Mouse (Mus musculus): ENCODE measurements at regions not wholly inside any gene's neighbourhood (a gene's known extent, or its start where the extent isn't known, plus 50 kb on each side); places are given as distances from the start of the nearest gene placed in this dataset.
A peak's percentile ranks its signal among the peaks of the same experiment; 100 is the strongest.

GRCm38 (mm10) chr4:106113747-106114146 is 202.3 kb upstream of the Usp24 start:
- no peak overlapping the region for H3K4me3 ChIP-seq
- no peaks in the 10 kb centered on the region for H3K79me2 ChIP-seq (replicated peaks; ENCODE audit: control insufficient read depth, insufficient read depth, low read length)
- no peak overlapping the region for H3K9ac ChIP-seq (ENCODE audit: low read depth, low read length)
- no peaks in the 10 kb centered on the region for H3K36me3 ChIP-seq (ENCODE audit: control insufficient read depth, insufficient read depth, low read length)
- no peaks in the 10 kb centered on the region; the same call in 1 of the 2 replicates for H3K4me1 ChIP-seq (ENCODE audit: control insufficient read depth, insufficient read depth, low read length)
- H3K27ac ChIP-seq, result no peak overlapping the region
- intact Hi-C loops (cut with DNase I), result no loop called here
- no peak for TF ChIP-seq POLR2A (IDR thresholded peaks at IDR 0.05; ENCODE audit: insufficient read depth, low read depth, low read length)
- no peak for TF ChIP-seq CTCF (IDR thresholded peaks at IDR 0.05)
- TF ChIP-seq EP300 (IDR thresholded peaks at IDR 0.05; ENCODE audit: insufficient read depth, low read depth, low read length), result no peak
- no peak for DNase-seq
- no peaks in the 10 kb centered on the region for H3K27me3 ChIP-seq (ENCODE audit: control insufficient read depth, insufficient read depth, low read length)

GRCm38 (mm10) chr4:106116611-106117010 is 199.4 kb upstream of the Usp24 start:
- Histone ChIP-seq H3K36me3 (ENCODE audit: control insufficient read depth, insufficient read depth, low read length) (no peaks in the 10 kb centered on the region), H3K4me1 (ENCODE audit: control insufficient read depth, insufficient read depth, low read length) (no peaks in the 10 kb centered on the region), H3K9ac (ENCODE audit: low read depth, low read length) (no peak overlapping the region), H3K27ac (no peak overlapping the region), H3K4me3 (no peak overlapping the region), H3K79me2 (replicated peaks; ENCODE audit: control insufficient read depth, insufficient read depth, low read length) (no peaks in the 10 kb centered on the region), H3K27me3 (ENCODE audit: control insufficient read depth, insufficient read depth, low read length) (no peaks in the 10 kb centered on the region)
- no peak for TF ChIP-seq POLR2A (IDR thresholded peaks at IDR 0.05; ENCODE audit: insufficient read depth, low read depth, low read length)
- no peak for TF ChIP-seq CTCF (IDR thresholded peaks at IDR 0.05)
- TF ChIP-seq EP300 (IDR thresholded peaks at IDR 0.05; ENCODE audit: insufficient read depth, low read depth, low read length), result no peak
- WGBS, result 84% methylated on average over 7 of the region's 7 CpGs
- intact Hi-C loops (cut with DNase I), result no loop called here
- DNase-seq, result no peak

- DNase-seq, result no peak
- peaks cover 2% of the 10 kb centered on the region; the same call in 1 of the 2 replicates for H3K4me1 ChIP-seq (ENCODE audit: control insufficient read depth, insufficient read depth, low read length)
- H3K27me3 ChIP-seq (ENCODE audit: control insufficient read depth, insufficient read depth, low read length), result no peaks in the 10 kb centered on the region
- H3K9ac ChIP-seq (ENCODE audit: low read depth, low read length), result no peak overlapping the region
- TF ChIP-seq POLR2A (IDR thresholded peaks at IDR 0.05; ENCODE audit: insufficient read depth, low read depth, low read length), result no peak
- TF ChIP-seq CTCF (IDR thresholded peaks at IDR 0.05), result no peak
- intact Hi-C loops (cut with DNase I), result no loop called here
- no peak overlapping the region for H3K27ac ChIP-seq
- 63% methylated on average over 1 of the region's 1 CpGs for WGBS
- no peak overlapping the region for H3K4me3 ChIP-seq
- no peaks in the 10 kb centered on the region for H3K36me3 ChIP-seq (ENCODE audit: control insufficient read depth, insufficient read depth, low read length)
- no peaks in the 10 kb centered on the region for H3K79me2 ChIP-seq (replicated peaks; ENCODE audit: control insufficient read depth, insufficient read depth, low read length)
These were observed 194.7 kb upstream of the Usp24 start for GRCm38 (mm10) chr4:106121306-106121705.

GRCm38 (mm10) chr4:106123038-106123654 is 192.9 kb upstream of the Usp24 start:
- no peaks in the 10 kb centered on the region for H3K36me3 ChIP-seq (ENCODE audit: control insufficient read depth, insufficient read depth, low read length)
- intact Hi-C loops (cut with DNase I), result no loop called here
- no peak for TF ChIP-seq EP300 (IDR thresholded peaks at IDR 0.05; ENCODE audit: insufficient read depth, low read depth, low read length)
- TF ChIP-seq POLR2A (IDR thresholded peaks at IDR 0.05; ENCODE audit: insufficient read depth, low read depth, low read length), result no peak
- TF ChIP-seq CTCF (IDR thresholded peaks at IDR 0.05), result no peak
- H3K79me2 ChIP-seq (replicated peaks; ENCODE audit: control insufficient read depth, insufficient read depth, low read length), result no peaks in the 10 kb centered on the region
- peaks cover 2% of the 10 kb centered on the region; the same call in 1 of the 2 replicates for H3K4me1 ChIP-seq (ENCODE audit: control insufficient read depth, insufficient read depth, low read length)
- H3K27ac ChIP-seq, result no peak overlapping the region
- 59% methylated on average over 8 of the region's 8 CpGs for WGBS
- H3K27me3 ChIP-seq (ENCODE audit: control insufficient read depth, insufficient read depth, low read length), result no peaks in the 10 kb centered on the region
- DNase-seq, result peak; percentile 31 to 47
- H3K4me3 ChIP-seq, result no peak overlapping the region
- H3K9ac ChIP-seq (ENCODE audit: low read depth, low read length), result no peak overlapping the region

GRCm38 (mm10) chr4:106127199-106127598 is 188.8 kb upstream of the Usp24 start:
- TF ChIP-seq POLR2A (IDR thresholded peaks at IDR 0.05; ENCODE audit: insufficient read depth, low read depth, low read length) (no peak), CTCF (IDR thresholded peaks at IDR 0.05) (no peak)
- intact Hi-C loops (cut with DNase I), result loop anchor here (5.0 kb wide), 1 partner anchor 100 kb away; no protein-coding TSS in a partner anchor
- H3K9ac ChIP-seq (ENCODE audit: low read depth, low read length), result no peak overlapping the region

GRCm38 (mm10) chr4:106127641-106128040 is 188.4 kb upstream of the Usp24 start:
- no peak overlapping the region for H3K4me3 ChIP-seq
- DNase-seq, result no peak
- no peaks in the 10 kb centered on the region for H3K36me3 ChIP-seq (ENCODE audit: control insufficient read depth, insufficient read depth, low read length)
- no peaks in the 10 kb centered on the region for H3K79me2 ChIP-seq (replicated peaks; ENCODE audit: control insufficient read depth, insufficient read depth, low read length)
- peaks cover 2% of the 10 kb centered on the region; the same call in 1 of the 2 replicates for H3K4me1 ChIP-seq (ENCODE audit: control insufficient read depth, insufficient read depth, low read length)
- no peak overlapping the region for H3K9ac ChIP-seq (ENCODE audit: low read depth, low read length)
- intact Hi-C loops (cut with DNase I), result loop anchor here (5.0 kb wide), 1 partner anchor 100 kb away; no protein-coding TSS in a partner anchor
- TF ChIP-seq POLR2A (IDR thresholded peaks at IDR 0.05; ENCODE audit: insufficient read depth, low read depth, low read length), result no peak
- TF ChIP-seq EP300 (IDR thresholded peaks at IDR 0.05; ENCODE audit: insufficient read depth, low read depth, low read length), result no peak
- peak; percentile 58 for TF ChIP-seq CTCF (IDR thresholded peaks at IDR 0.05)
- no peaks in the 10 kb centered on the region for H3K27me3 ChIP-seq (ENCODE audit: control insufficient read depth, insufficient read depth, low read length)
- 56% methylated on average over 7 of the region's 7 CpGs for WGBS
- H3K27ac ChIP-seq, result no peak overlapping the region

More at GRCm38 (mm10) chr4:106127199-106127598, 188.8 kb upstream of the Usp24 start:
- Histone ChIP-seq H3K4me3 (no peak overlapping the region), H3K4me1 (ENCODE audit: control insufficient read depth, insufficient read depth, low read length) (peaks cover 2% of the 10 kb centered on the region; the same call in 1 of the 2 replicates), H3K36me3 (ENCODE audit: control insufficient read depth, insufficient read depth, low read length) (no peaks in the 10 kb centered on the region), H3K27me3 (ENCODE audit: control insufficient read depth, insufficient read depth, low read length) (no peaks in the 10 kb centered on the region), H3K27ac (no peak overlapping the region), H3K79me2 (replicated peaks; ENCODE audit: control insufficient read depth, insufficient read depth, low read length) (no peaks in the 10 kb centered on the region)
- 62% methylated on average over 5 of the region's 5 CpGs for WGBS
- DNase-seq, result no peak
